Mouse (Mus musculus): Measurements from ENCODE around the gene Zbtb20. TPM values are rescaled to one million over a fixed set of nuclear protein-coding genes. Genes with fewer than 3 reads are reported as not detected.

Gene Zbtb20
- polyA plus RNA-seq, 1 experiment from 2014 or later: 23.5 TPM

DNA sequence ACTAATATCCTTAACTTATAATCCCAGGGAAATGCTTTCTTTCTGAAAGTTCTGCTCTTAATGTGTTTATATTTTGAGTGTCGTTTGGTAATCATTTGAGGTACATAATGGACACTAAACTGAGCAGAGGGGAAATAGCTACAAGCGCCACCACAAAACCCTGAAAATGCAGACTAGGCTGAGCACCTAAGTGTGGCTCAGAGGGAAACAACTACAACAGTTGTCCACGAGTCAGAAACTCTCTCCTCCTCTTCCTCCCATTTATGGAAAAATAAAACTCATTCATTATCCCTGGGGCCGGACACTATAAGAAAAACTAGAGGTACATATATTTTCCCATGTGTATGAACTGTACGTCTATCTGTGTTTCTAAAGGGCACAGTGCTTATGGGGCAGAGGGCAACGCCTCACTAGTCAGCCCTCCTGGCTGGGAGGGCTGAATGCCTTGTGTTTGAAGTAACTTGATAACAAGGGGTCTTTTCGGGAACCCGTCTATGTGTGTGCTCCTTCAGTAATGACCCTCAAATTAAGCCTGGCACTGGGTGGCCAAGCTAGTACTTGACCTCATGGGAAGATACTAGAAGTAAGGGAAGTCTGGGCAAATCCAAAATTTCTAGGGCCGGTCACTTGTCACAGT, 629.8 kb downstream of the Zbtb20 start:
- Histone ChIP-seq H3K27ac (ENCODE audit: low read length) (no peak overlapping the region), H3K4me1 (ENCODE audit: control insufficient read depth, insufficient read depth, low read length) (peaks cover 7% of the 10 kb centered on the region; the same call in 1 of the 2 replicates), H3K9ac (ENCODE audit: low read length) (no peak overlapping the region), H3K4me2 (ENCODE audit: low read depth, low read length) (no peak overlapping the region), H3K4me3 (replicated peaks; ENCODE audit: low read length) (no peak overlapping the region), H3K27me3 (ENCODE audit: control insufficient read depth, insufficient read depth, low read length) (no peaks in the 10 kb centered on the region; the same call in 1 of the 2 replicates), H3K36me3 (ENCODE audit: control insufficient read depth, insufficient read depth, low read length) (no peaks in the 10 kb centered on the region), H3K9me3 (replicated peaks; ENCODE audit: control insufficient read depth, low read length) (no peaks in the 10 kb centered on the region)
- 60% methylated on average over 9 of the region's 9 CpGs for WGBS
- no peak for ATAC-seq (ENCODE audit: insufficient read depth, low FRiP score)

DNA sequence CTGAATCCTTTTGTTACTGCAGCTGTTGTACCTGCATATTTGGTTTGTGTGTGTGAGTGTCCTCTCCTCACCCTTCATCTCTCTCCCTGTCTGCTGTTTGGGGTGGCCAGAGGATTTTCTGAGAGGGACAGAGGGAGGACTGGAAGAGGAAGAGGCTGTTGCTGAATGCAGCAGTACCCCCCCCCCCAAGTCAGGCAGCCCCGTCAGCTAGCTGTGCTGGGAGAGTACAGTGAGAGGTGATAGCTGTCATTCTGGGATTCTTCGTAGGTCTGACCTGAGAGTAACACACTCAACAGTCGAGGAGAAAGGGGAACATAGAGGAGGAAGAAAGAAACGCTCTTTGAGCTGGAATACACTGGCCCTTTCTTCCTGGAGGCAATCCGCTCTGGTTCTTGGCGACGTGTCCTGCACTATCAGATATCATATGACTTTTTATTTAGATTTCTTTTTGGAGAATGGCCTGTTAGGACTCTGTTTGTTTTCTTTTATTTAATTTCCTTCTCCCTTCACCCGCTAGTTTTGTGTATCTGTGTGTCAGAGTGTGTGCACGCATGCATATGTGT, 630.6 kb downstream of the Zbtb20 start:
- Histone ChIP-seq H3K27ac (ENCODE audit: low read length) (no peak overlapping the region), H3K4me3 (replicated peaks; ENCODE audit: low read length) (peak overlapping the region; percentile 2; the same call in 1 of the 2 replicates)
- WGBS: 19% methylated on average over 9 of the region's 9 CpGs

GRCm38 (mm10) chr16:43506771-43507405, 631.2 kb downstream of the Zbtb20 start:
- no peaks in the 10 kb centered on the region for H3K9me3 ChIP-seq (replicated peaks; ENCODE audit: control insufficient read depth, low read length)
- no peak overlapping the region for H3K27ac ChIP-seq (ENCODE audit: low read length)
- no peaks in the 10 kb centered on the region; the same call in 1 of the 2 replicates for H3K27me3 ChIP-seq (ENCODE audit: control insufficient read depth, insufficient read depth, low read length)
- ATAC-seq (ENCODE audit: insufficient read depth, low FRiP score): no peak
- peak overlapping the region; percentile 45 for H3K4me2 ChIP-seq (ENCODE audit: low read depth, low read length)
- WGBS: 37% methylated on average over 10 of the region's 10 CpGs
- H3K4me3 ChIP-seq (replicated peaks; ENCODE audit: low read length): peak overlapping the region; percentile 2; the same call in 1 of the 2 replicates
- H3K4me1 ChIP-seq (ENCODE audit: control insufficient read depth, insufficient read depth, low read length): peaks cover 7% of the 10 kb centered on the region; the same call in 1 of the 2 replicates
- no peak overlapping the region for H3K9ac ChIP-seq (ENCODE audit: low read length)
- H3K36me3 ChIP-seq (ENCODE audit: control insufficient read depth, insufficient read depth, low read length): no peaks in the 10 kb centered on the region

More for the DNA sequence above, 630.6 kb downstream of the Zbtb20 start:
- peak; percentile 25; the same call in 1 of the 2 replicates for ATAC-seq (ENCODE audit: insufficient read depth, low FRiP score)
- Histone ChIP-seq H3K9me3 (replicated peaks; ENCODE audit: control insufficient read depth, low read length) (no peaks in the 10 kb centered on the region), H3K4me2 (ENCODE audit: low read depth, low read length) (peak overlapping the region; percentile 45), H3K9ac (ENCODE audit: low read length) (peak overlapping the region; percentile 52), H3K27me3 (ENCODE audit: control insufficient read depth, insufficient read depth, low read length) (no peaks in the 10 kb centered on the region; the same call in 1 of the 2 replicates), H3K4me1 (ENCODE audit: control insufficient read depth, insufficient read depth, low read length) (peaks cover 7% of the 10 kb centered on the region; the same call in 1 of the 2 replicates), H3K36me3 (ENCODE audit: control insufficient read depth, insufficient read depth, low read length) (no peaks in the 10 kb centered on the region)

GRCm38 (mm10) chr16:43508166-43508998, 632.7 kb downstream of the Zbtb20 start:
- H3K9ac ChIP-seq (ENCODE audit: low read length): no peak overlapping the region
- 79% methylated on average over 9 of the region's 9 CpGs for WGBS
- no peak overlapping the region for H3K27ac ChIP-seq (ENCODE audit: low read length)
- ATAC-seq (ENCODE audit: insufficient read depth, low FRiP score): no peak
- H3K4me2 ChIP-seq (ENCODE audit: low read depth, low read length): no peak overlapping the region
- no peak overlapping the region for H3K4me3 ChIP-seq (replicated peaks; ENCODE audit: low read length)
- H3K9me3 ChIP-seq (replicated peaks; ENCODE audit: control insufficient read depth, low read length): no peaks in the 10 kb centered on the region
- H3K4me1 ChIP-seq (ENCODE audit: control insufficient read depth, insufficient read depth, low read length): peaks cover 5% of the 10 kb centered on the region; the same call in 1 of the 2 replicates
- H3K36me3 ChIP-seq (ENCODE audit: control insufficient read depth, insufficient read depth, low read length): no peaks in the 10 kb centered on the region
- no peaks in the 10 kb centered on the region for H3K27me3 ChIP-seq (ENCODE audit: control insufficient read depth, insufficient read depth, low read length)

DNA sequence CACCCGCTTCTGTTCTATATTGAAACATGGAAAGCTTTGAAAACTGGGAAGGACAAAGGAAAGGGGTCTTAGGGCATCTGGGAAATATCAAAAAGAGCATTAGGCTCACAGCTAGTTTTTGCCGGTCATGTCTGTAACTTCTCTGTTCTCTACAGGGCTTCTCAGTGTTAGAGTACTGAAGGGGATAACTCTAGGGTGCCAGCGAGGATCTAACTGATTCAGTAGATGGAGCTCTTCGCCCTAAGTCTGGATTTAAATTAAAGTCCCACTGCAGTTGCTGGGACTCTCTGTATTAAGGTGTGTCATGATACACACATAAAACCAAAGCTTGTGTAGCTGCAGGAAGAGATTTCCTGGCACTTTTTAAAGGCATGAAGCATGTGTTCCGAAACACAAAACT, 634.8 kb downstream of the Zbtb20 start:
- Histone ChIP-seq H3K36me3 (ENCODE audit: control insufficient read depth, insufficient read depth, low read length) (no peaks in the 10 kb centered on the region), H3K4me2 (ENCODE audit: low read depth, low read length) (no peak overlapping the region), H3K9ac (ENCODE audit: low read length) (no peak overlapping the region), H3K4me3 (replicated peaks; ENCODE audit: low read length) (no peak overlapping the region), H3K27ac (ENCODE audit: low read length) (no peak overlapping the region), H3K4me1 (ENCODE audit: control insufficient read depth, insufficient read depth, low read length) (0 out of 2 replicates have a peak, but pooled peaks cover 4% of the 10 kb centered on the region), H3K9me3 (replicated peaks; ENCODE audit: control insufficient read depth, low read length) (no peaks in the 10 kb centered on the region), H3K27me3 (ENCODE audit: control insufficient read depth, insufficient read depth, low read length) (no peaks in the 10 kb centered on the region)
- no peak for ATAC-seq (ENCODE audit: insufficient read depth, low FRiP score)
- 70% methylated on average over 5 of the region's 5 CpGs for WGBS

- no peak for ATAC-seq (ENCODE audit: insufficient read depth, low FRiP score)
- Histone ChIP-seq H3K9ac (ENCODE audit: low read length) (no peak overlapping the region), H3K9me3 (replicated peaks; ENCODE audit: control insufficient read depth, low read length) (no peaks in the 10 kb centered on the region), H3K27me3 (ENCODE audit: control insufficient read depth, insufficient read depth, low read length) (no peaks in the 10 kb centered on the region), H3K27ac (ENCODE audit: low read length) (no peak overlapping the region), H3K4me2 (ENCODE audit: low read depth, low read length) (no peak overlapping the region), H3K36me3 (ENCODE audit: control insufficient read depth, insufficient read depth, low read length) (no peaks in the 10 kb centered on the region), H3K4me1 (ENCODE audit: control insufficient read depth, insufficient read depth, low read length) (no peaks in the 10 kb centered on the region), H3K4me3 (replicated peaks; ENCODE audit: low read length) (no peak overlapping the region)
- 72% methylated on average over 4 of the region's 4 CpGs for WGBS
Measured at GRCm38 (mm10) chr16:43511531-43511930, 635.9 kb downstream of the Zbtb20 start.

DNA sequence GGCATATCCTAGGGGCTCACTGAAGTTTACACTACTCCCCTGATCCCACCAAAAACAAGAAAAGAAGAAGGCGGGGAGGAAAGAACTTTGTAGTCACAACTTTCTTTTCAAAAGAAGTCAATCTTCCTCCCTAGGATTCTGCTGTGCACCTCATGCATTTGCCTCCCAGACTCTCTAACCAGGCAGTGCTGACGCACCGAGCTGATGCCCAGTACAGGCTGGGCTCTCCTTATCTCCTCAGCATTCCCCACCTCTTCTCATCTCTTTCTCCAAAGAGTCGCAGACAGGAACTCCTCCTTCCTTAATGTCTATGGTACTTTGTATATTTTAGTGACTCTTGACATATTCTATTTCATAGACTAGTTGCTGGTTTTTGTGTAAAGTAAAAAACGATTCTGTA, 638.3 kb downstream of the Zbtb20 start:
- no peak for ATAC-seq (ENCODE audit: insufficient read depth, low FRiP score)
- Histone ChIP-seq H3K4me3 (replicated peaks; ENCODE audit: low read length) (no peak overlapping the region), H3K9ac (ENCODE audit: low read length) (no peak overlapping the region), H3K27ac (ENCODE audit: low read length) (no peak overlapping the region), H3K4me1 (ENCODE audit: control insufficient read depth, insufficient read depth, low read length) (no peaks in the 10 kb centered on the region), H3K27me3 (ENCODE audit: control insufficient read depth, insufficient read depth, low read length) (no peaks in the 10 kb centered on the region), H3K4me2 (ENCODE audit: low read depth, low read length) (no peak overlapping the region), H3K9me3 (replicated peaks; ENCODE audit: control insufficient read depth, low read length) (no peaks in the 10 kb centered on the region), H3K36me3 (ENCODE audit: control insufficient read depth, insufficient read depth, low read length) (no peaks in the 10 kb centered on the region)
- 69% methylated on average over 5 of the region's 5 CpGs for WGBS

GRCm38 (mm10) chr16:43515538-43515937, 639.9 kb downstream of the Zbtb20 start:
- H3K4me3 ChIP-seq (replicated peaks; ENCODE audit: low read length): no peak overlapping the region
- no peaks in the 10 kb centered on the region for H3K36me3 ChIP-seq (ENCODE audit: control insufficient read depth, insufficient read depth, low read length)
- WGBS: 71% methylated on average over 4 of the region's 4 CpGs
- no peaks in the 10 kb centered on the region for H3K27me3 ChIP-seq (ENCODE audit: control insufficient read depth, insufficient read depth, low read length)
- H3K4me2 ChIP-seq (ENCODE audit: low read depth, low read length): no peak overlapping the region
- no peak overlapping the region for H3K9ac ChIP-seq (ENCODE audit: low read length)
- no peak for ATAC-seq (ENCODE audit: insufficient read depth, low FRiP score)
- no peaks in the 10 kb centered on the region for H3K4me1 ChIP-seq (ENCODE audit: control insufficient read depth, insufficient read depth, low read length)
- no peaks in the 10 kb centered on the region for H3K9me3 ChIP-seq (replicated peaks; ENCODE audit: control insufficient read depth, low read length)
- H3K27ac ChIP-seq (ENCODE audit: low read length): no peak overlapping the region

Measured in stomach, embryonic 16.5 days (tissue).